Mouse (Mus musculus) hindbrain, embryonic 10.5 days (tissue): ENCODE measurements around the gene Thyn1. TPM values are rescaled to one million over a fixed set of nuclear protein-coding genes. Genes with fewer than 3 reads are reported as not detected.

ENCODE experiments used
- DNase-seq: peaks from one replicate; pipeline ENCODE4 v3.0.0-alpha.2; 2017; ENCODE audit warnings: low spot score
- H3K27ac ChIP-seq: fragments of 300-500 bp; sonication (generic); 2 replicates; pipeline ENCODE4 v1.5.1; 2016; ENCODE audit warnings: mild to moderate bottlenecking, moderate library complexity
- H3K27me3 ChIP-seq: fragments of 300-500 bp; sonication (generic); 2 replicates; pipeline ENCODE4 v1.6.1; 2016; ENCODE audit warnings: mild to moderate bottlenecking; ENCODE audit not compliant: poor library complexity, insufficient read depth, severe bottlenecking
- H3K36me3 ChIP-seq: fragments of 300-500 bp; sonication (generic); 2 replicates; pipeline ENCODE4 v1.6.1; 2016; ENCODE audit warnings: mild to moderate bottlenecking, moderate library complexity
- H3K4me1 ChIP-seq: fragments of 300-500 bp; sonication (generic); replicated peaks from 2 replicates; pipeline ENCODE4 v1.6.1; 2016; ENCODE audit warnings: mild to moderate bottlenecking
- H3K4me3 ChIP-seq: fragments of 300-500 bp; sonication (generic); 2 replicates; pipeline ENCODE4 v1.5.1; 2016; ENCODE audit warnings: mild to moderate bottlenecking, moderate library complexity
- H3K9me3 ChIP-seq: fragments of 300-500 bp; sonication (generic); 2 replicates; pipeline ENCODE4 v1.6.1; 2016; ENCODE audit warnings: mild to moderate bottlenecking, moderate library complexity
- WGBS: fragments of 180-500 bp; shearing (Covaris S2); methylation state at CpG from one replicate; pipeline ENCODE4 v1.1.7; 2016; 5-methylcytosine and 5-hydroxymethylcytosine counted together
- polyA plus RNA-seq: library from polyadenylated mRNA; unstranded; fragments of >200 nt; fragmentation: Nextera tagmentation; extraction: Ambion mirVana; gene quantifications from 2 replicates; pipeline ENCODE4 v1.2.1, GENCODE M21; 2016

Thyn1 gene
- polyA plus RNA-seq, 1 experiment from 2014 or later: 167 TPM

DNA sequence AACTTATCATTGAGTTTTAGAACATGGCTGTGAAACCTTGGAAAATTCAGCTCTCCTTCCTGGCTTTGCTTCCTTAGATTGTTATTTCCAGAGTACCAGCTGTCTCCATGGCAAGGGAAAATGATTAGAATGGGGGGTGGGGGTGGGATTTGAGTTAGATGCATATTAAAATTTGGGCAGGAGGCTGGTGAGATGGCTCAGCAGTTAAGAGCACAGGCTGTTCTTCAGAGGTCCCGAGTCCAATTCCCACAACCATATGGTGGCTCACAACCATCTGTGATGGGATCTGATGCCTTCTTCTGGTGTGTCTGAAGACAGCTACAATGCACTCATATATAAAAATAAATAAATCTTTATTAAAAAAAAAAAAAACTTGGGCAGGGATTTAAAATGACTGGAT lies 6.4 kb downstream of the Thyn1 start:
- Histone ChIP-seq H3K4me1 (peaks cover 7% of the 10 kb centered on the region), H3K36me3 (peaks cover 89% of the 10 kb centered on the region), H3K4me3 (no peak overlapping the region), H3K27me3 (no peaks in the 10 kb centered on the region), H3K27ac (no peak overlapping the region), H3K9me3 (no peaks in the 10 kb centered on the region)
- no peak for DNase-seq
- 81% methylated on average over 1 of the region's 1 CpGs for WGBS

DNA sequence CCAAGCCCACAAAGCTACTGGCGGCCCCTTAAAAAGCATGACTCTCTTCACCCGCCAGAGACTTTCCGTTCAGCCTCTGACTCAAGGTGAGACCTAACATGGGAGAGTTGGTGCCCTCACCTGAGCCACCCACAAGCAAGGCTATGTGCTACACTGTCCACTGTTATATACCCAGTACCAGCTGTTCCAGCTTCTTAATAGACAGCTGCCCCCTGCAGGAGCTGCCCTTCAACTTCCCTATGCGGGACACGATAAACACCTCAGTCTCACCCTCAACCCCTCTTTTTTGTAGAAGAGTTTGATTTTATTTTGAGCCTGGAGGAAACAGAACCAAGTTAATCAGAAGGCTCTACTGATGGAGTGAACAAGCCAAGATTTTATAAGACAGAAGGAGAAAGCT lies 7.4 kb downstream of the Thyn1 start:
- H3K27me3 ChIP-seq: no peaks in the 10 kb centered on the region
- no peaks in the 10 kb centered on the region for H3K9me3 ChIP-seq
- H3K4me3 ChIP-seq: no peak overlapping the region
- H3K36me3 ChIP-seq: peaks cover 98% of the 10 kb centered on the region
- no peak overlapping the region for H3K27ac ChIP-seq
- no peaks in the 10 kb centered on the region for H3K4me1 ChIP-seq
- WGBS: 91% methylated on average over 5 of the region's 5 CpGs
- no peak for DNase-seq

- no peak for DNase-seq
- Histone ChIP-seq H3K9me3 (no peaks in the 10 kb centered on the region), H3K27me3 (no peaks in the 10 kb centered on the region), H3K4me3 (no peak overlapping the region), H3K36me3 (peaks cover 100% of the 10 kb centered on the region), H3K27ac (no peak overlapping the region), H3K4me1 (no peaks in the 10 kb centered on the region)
- WGBS: 86% methylated on average over 5 of the region's 5 CpGs
These were observed 9.7 kb downstream of the Thyn1 start for GRCm38 (mm10) chr9:27009231-27009630.

GRCm38 (mm10) chr9:27011572-27011971 lies 12.1 kb downstream of the Thyn1 start:
- peaks cover 100% of the 10 kb centered on the region for H3K36me3 ChIP-seq
- WGBS: 89% methylated on average over 4 of the region's 4 CpGs

DNA sequence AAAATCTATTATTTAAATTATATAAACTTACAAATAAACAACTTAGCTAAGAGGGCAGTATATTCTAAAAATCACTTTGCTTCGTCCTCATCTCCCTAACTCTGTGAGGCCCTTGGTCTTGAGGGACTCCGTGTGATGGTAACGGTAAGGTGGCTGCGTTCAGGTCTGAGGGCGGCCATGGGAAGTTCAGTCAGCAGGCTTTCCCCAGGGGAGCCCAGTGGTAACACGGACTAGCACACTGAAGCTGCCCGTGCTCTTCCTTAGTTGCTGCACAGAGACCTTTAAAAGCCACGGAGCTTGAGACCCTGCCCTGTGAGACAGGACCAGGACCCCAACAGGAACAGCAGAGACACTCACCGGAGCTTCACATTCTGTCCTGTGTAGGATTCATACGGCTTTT lies 19.5 kb downstream of the Thyn1 start:
- DNase-seq: no peak
- H3K27ac ChIP-seq: no peak overlapping the region
- no peaks in the 10 kb centered on the region for H3K27me3 ChIP-seq
- 92% methylated on average over 10 of the region's 10 CpGs for WGBS
- peaks cover 84% of the 10 kb centered on the region for H3K36me3 ChIP-seq
- H3K4me3 ChIP-seq: no peak overlapping the region
- no peaks in the 10 kb centered on the region for H3K4me1 ChIP-seq
- no peaks in the 10 kb centered on the region for H3K9me3 ChIP-seq

More at GRCm38 (mm10) chr9:27011572-27011971, 12.1 kb downstream of the Thyn1 start:
- no peak for DNase-seq
- Histone ChIP-seq H3K27ac (no peak overlapping the region), H3K4me3 (no peak overlapping the region), H3K4me1 (no peaks in the 10 kb centered on the region), H3K9me3 (no peaks in the 10 kb centered on the region), H3K27me3 (no peaks in the 10 kb centered on the region)

GRCm38 (mm10) chr9:27023681-27024080 lies 24.2 kb downstream of the Thyn1 start:
- Histone ChIP-seq H3K4me1 (peaks cover 19% of the 10 kb centered on the region), H3K36me3 (peaks cover 45% of the 10 kb centered on the region), H3K27ac (no peak overlapping the region), H3K9me3 (no peaks in the 10 kb centered on the region), H3K27me3 (no peaks in the 10 kb centered on the region), H3K4me3 (no peak overlapping the region)
- no peak for DNase-seq
- 88% methylated on average over 4 of the region's 4 CpGs for WGBS

- Histone ChIP-seq H3K4me3 (no peak overlapping the region), H3K27ac (no peak overlapping the region), H3K9me3 (no peaks in the 10 kb centered on the region), H3K36me3 (peaks cover 26% of the 10 kb centered on the region), H3K27me3 (no peaks in the 10 kb centered on the region), H3K4me1 (peaks cover 33% of the 10 kb centered on the region)
- no peak for DNase-seq
- WGBS: 87% methylated on average over 1 of the region's 1 CpGs
These were observed 27.2 kb downstream of the Thyn1 start for GRCm38 (mm10) chr9:27026708-27027107.

DNA sequence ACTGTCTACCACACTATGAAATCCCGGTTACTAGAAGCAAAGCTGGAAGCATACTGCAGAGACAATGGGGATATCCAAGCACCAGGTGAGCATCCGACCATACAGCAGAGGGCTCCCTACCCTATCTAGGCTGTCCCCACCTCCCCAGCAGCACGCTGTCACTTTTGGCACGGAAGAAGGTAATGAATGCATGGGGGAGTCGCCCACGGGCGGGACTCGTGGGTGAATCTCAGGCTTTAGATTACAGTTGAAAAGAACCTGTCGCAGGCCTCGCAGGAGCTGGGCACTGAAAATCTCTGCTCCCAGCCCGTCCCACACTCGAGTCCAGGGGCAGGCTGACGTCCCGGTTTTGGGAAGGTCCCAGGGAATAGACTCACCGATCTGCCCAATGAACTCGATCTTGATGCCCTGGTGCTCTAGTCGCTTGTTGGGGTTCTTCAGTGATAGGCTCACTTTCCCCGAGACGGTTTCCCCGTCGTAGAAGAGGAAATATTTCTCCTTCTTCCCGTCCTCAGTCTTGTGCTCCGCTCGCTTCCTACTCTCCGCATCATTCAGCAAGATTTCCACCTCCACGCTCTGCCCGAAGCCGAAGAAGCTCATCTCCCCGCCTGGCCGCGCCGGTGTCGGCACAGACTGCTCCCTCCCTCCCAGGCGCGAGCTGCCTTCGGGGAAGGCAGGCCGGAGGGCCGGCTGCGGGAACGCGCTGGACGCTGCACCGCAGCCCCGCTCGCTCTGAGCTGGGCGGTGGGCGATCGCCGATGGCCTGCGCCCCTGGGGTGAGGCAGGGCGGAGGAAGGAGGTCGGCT lies 29.7 kb downstream of the Thyn1 start:
- Histone ChIP-seq H3K4me1 (peaks cover 43% of the 10 kb centered on the region), H3K9me3 (no peaks in the 10 kb centered on the region), H3K4me3 (peak overlapping the region; percentile 98), H3K27me3 (no peaks in the 10 kb centered on the region), H3K36me3 (peaks cover 7% of the 10 kb centered on the region; the same call in 1 of the 2 replicates), H3K27ac (peak overlapping the region; percentile 96)
- WGBS: under 1% methylated on average over 52 of the region's 52 CpGs
- DNase-seq: no peak

GRCm38 (mm10) chr9:27029828-27030762 lies 30.6 kb downstream of the Thyn1 start, which contains the start of the genes Vps26b and Ncapd3:
Gene Vps26b, minus strand, starts transcription at chr9:27030065.
Gene Ncapd3, plus strand, starts transcription at chr9:27030175.
- no peaks in the 10 kb centered on the region for H3K9me3 ChIP-seq
- peaks cover 4% of the 10 kb centered on the region; the same call in 1 of the 2 replicates for H3K36me3 ChIP-seq
- H3K4me3 ChIP-seq: peak within 1 kb of the TSS; percentile 98
- under 1% methylated on average over 80 of the region's 80 CpGs for WGBS
- no peaks in the 10 kb centered on the region for H3K27me3 ChIP-seq
- DNase-seq: peak; percentile 96
- peak within 1 kb of the TSS; percentile 96 for H3K27ac ChIP-seq
- H3K4me1 ChIP-seq: peaks cover 43% of the 10 kb centered on the region

- H3K27ac ChIP-seq: peak overlapping the region; percentile 96
- peaks cover 4% of the 10 kb centered on the region; the same call in 1 of the 2 replicates for H3K36me3 ChIP-seq
- under 1% methylated on average over 17 of the region's 17 CpGs for WGBS
- H3K9me3 ChIP-seq: no peaks in the 10 kb centered on the region
- no peak for DNase-seq
- H3K4me3 ChIP-seq: peak overlapping the region; percentile 98
- no peaks in the 10 kb centered on the region for H3K27me3 ChIP-seq
- peaks cover 43% of the 10 kb centered on the region for H3K4me1 ChIP-seq
These were observed 31.2 kb downstream of the Thyn1 start for GRCm38 (mm10) chr9:27030763-27031100.

DNA sequence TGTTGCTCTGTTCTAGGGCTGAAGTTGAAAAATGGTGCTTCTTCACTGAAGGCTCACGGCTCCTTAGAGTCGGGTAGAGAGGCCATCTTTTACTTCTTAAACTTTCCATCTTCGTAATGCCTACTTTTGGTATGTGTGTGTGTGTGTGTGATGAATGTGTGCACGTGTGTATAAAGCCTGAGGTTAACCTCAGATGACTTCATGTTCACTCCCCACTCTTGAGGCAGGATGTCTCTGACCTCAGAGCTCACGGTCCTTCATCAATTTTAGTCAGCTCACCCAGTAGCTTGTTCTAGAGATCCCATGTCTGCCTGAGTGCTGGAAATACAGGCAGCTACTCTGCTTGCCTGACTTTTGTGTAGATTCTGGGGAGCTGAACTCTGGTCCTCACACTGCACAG lies 44.4 kb downstream of the Thyn1 start:
- H3K27ac ChIP-seq: no peak overlapping the region
- no peaks in the 10 kb centered on the region for H3K27me3 ChIP-seq
- no peaks in the 10 kb centered on the region for H3K9me3 ChIP-seq
- no peaks in the 10 kb centered on the region for H3K4me1 ChIP-seq
- no peak overlapping the region for H3K4me3 ChIP-seq
- peaks cover 97% of the 10 kb centered on the region for H3K36me3 ChIP-seq
- WGBS: 93% methylated on average over 5 of the region's 5 CpGs
- DNase-seq: no peak

- H3K9me3 ChIP-seq: no peaks in the 10 kb centered on the region
- H3K4me1 ChIP-seq: no peaks in the 10 kb centered on the region
- 90% methylated on average over 2 of the region's 2 CpGs for WGBS
- no peaks in the 10 kb centered on the region for H3K27me3 ChIP-seq
- H3K36me3 ChIP-seq: peaks cover 97% of the 10 kb centered on the region
- no peak overlapping the region for H3K27ac ChIP-seq
- no peak overlapping the region for H3K4me3 ChIP-seq
- DNase-seq: no peak
These were observed 50.0 kb downstream of the Thyn1 start for GRCm38 (mm10) chr9:27049492-27049891.
